Mouse (Mus musculus) left cerebral cortex, adult 2 months (tissue): ENCODE measurements around the gene Txnl4b. TPM values are rescaled to one million over a fixed set of nuclear protein-coding genes. Genes with fewer than 3 reads are reported as not detected.

Experiments used
- DNase-seq, 2 experiments: peaks; one replicate each; pipeline ENCODE4 v3.0.0; 2021 to 2022; ENCODE audit warnings: low spot score in 2 of 2, mixed read lengths in 1 of 2; ENCODE audit errors: extremely low spot score in 1 of 2
- H3K27ac ChIP-seq: fragments of 200-600 bp; 2 replicates; pipeline ENCODE4 v1.8.1; 2022
- H3K4me3 ChIP-seq: fragments of 200-600 bp; 2 replicates; pipeline ENCODE4 v1.8.1; 2022
- CTCF ChIP-seq: fragments of 200-600 bp; IDR thresholded peaks from 2 replicates; pipeline ENCODE4 v1.8.1; 2022; ENCODE audit warnings: antibody characterized with exemption, mild to moderate bottlenecking, moderate library complexity
- intact Hi-C: fragments of 180-260 bp; cut with DNase I; formaldehyde crosslinking; loops from one replicate; pipeline ENCODE4 v1.15.1; 2025
- total RNA-seq, 2 experiments: library from RNA; stranded (reverse); gene quantifications; 2 replicates each; pipeline ENCODE4 v1.2.3; 2021

The Txnl4b gene
- total RNA-seq, 2 experiments from 2014 or later, result 14.8 to 16.2 TPM

DNA sequence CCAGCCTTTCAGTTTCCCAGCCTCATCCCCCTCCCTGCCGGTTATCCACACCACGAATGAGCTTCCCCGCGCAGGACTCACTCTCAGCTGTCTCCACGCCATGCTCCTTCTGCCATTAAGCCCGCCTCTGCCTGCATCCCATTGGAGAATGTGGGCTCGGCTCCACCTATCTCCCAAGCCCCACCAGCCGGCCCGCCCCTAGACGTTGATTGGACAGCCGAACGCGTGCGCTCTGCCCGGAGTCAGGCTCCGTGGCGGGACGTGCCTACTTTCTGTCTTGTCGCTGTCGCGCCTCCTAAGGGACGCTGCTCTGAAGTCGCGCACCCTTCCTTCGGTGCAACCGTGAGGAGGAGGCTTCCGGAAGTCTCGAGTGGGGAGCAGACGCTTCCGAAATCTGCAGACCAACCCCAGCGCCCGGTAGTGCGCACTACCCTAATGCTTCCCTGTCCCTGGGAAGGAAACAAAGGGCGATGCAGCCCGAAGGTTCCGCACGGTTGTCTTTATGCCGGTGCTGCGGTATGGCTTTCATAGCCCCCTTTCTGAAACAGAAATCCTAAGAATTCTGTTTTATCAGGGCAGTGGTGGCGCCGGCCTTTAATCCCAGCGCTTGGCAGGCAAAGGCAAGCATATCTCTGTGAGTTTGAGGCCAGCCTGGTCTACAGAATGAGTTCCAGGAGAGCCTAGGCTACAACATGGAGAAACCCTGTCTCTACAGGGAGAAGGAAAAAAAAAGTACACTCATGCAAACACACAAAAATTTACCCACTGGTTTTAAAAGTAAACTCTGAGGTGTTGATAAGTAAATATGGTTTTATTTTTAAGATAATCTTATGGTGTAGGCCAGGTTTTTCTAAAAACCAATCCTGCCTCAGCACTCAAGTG lies 42.8 kb downstream of the Txnl4b start, which contains the start of gene Dhodh:
Gene Dhodh, minus strand, starts transcription at position 403 of the 882 bp plus-strand sequence.
- intact Hi-C loops, result loop anchor here (1.0 to 2.0 kb wide), 4 partner anchors 43 to 170 kb away; partner anchors contain the start of genes Ap1g1, Dhx38, Ist1 and Txnl4b
- TF ChIP-seq CTCF, result no peak; the same call in 1 of the 2 replicates
- H3K4me3 ChIP-seq, result peak within 1 kb of the TSS; percentile 72
- DNase-seq, result peak; percentile 97
- H3K27ac ChIP-seq, result peak within 1 kb of the TSS; percentile 90

DNA sequence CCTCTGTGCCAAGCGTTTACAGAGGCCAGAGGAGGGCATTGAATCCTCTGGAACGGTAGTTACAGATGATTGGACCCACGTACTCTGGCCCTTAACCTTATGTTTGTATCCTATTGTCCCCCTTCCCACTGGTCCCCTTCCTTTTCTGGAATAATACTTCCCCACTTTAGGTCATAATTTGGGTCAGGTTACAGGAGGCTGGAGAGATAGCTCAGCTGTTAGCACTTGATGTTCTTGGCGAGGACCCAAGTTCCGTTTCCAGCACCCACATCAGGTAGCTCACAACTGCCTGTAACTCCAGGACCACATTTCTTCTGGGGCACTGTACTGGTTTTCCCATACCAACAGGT lies 43.4 kb downstream of the Txnl4b start:
- peak overlapping the region; percentile 90 for H3K27ac ChIP-seq
- no peak for DNase-seq
- TF ChIP-seq CTCF, result no peak
- intact Hi-C loops, result loop anchor here (2.0 kb wide), 1 partner anchor 84 kb away; the partner anchor contains the start of gene Ist1
- peak overlapping the region; percentile 72 for H3K4me3 ChIP-seq

DNA sequence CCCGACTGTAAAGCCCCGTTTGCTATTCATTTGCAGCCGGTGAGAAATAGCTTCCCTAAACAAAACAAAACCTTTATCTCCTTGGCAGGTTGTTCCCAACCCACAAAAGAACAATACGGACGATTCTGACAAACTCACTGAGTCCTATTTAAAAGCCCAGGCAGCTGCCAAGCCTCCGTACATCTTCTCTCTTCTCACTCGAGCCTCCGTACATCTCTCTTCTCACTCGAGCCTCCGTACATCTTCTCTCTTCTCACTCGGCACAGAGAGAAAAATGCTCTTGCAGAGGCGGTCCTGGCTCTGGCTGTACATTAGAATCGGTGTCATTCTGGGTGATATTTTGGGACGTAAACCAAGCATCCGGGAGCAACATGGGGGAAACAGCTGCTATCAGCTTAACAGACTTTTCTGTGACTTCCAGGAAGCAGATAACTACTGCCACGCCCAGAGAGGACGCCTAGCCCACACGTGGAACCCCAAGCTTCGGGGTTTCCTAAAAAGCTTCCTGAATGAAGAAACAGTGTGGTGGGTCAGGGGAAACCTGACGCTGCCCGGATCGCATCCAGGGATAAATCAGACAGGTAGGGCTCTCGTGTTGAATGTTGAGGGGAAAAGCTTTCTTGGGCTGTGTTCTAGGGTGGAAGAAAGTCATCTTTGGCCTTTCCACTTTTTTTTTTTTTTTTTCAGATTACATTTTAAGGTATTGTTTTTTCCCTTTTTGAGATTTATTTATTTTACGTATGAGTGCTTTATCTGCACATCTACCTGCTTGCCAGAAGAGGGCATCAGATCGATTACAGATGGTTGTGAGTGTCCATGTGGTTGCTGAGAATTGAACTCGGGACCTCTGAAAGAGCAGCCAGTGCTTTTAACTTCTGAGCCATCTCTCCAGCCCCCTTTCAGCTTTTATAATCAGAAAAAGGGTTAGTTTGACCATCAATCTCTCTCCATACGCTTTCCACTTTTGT lies 48.8 kb downstream of the Txnl4b start, which contains the start of gene Pkd1l3:
Gene Pkd1l3, plus strand, starts transcription at position 275 of the 968 bp plus-strand sequence.
- no peak for DNase-seq
- intact Hi-C loops, result no loop called here
- H3K4me3 ChIP-seq, result peak within 1 kb of the TSS; percentile 20
- no peak within 1 kb of the TSS for H3K27ac ChIP-seq
- peak; percentile 45 for TF ChIP-seq CTCF

DNA sequence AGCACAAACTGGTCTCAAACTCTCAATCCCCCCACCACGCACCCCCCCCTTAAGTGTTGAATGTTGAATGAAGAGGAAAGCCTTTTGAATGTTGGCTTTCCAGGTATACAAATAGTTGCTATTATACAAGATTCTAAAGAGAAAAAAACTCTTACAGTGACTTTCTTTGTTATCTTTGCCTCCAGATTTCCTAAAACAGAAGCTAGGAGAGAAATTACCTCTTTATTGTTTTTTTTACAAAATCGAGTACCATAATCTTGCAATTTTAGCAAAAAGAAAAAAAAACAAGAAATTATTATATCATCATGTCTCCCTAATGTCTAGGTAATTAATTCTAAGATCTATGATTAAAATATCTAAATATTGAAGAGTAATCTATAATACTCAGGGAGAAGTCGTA lies 49.9 kb downstream of the Txnl4b start:
- DNase-seq, result no peak
- TF ChIP-seq CTCF, result no peak
- H3K4me3 ChIP-seq, result no peak overlapping the region
- no peak overlapping the region for H3K27ac ChIP-seq
- intact Hi-C loops, result no loop called here

Other genes with a start within 250 kb of the Txnl4b start
- under 1 TPM; 0.32 to 0.42 TPM for gene Pmfbp1, start 71.9 kb upstream of the Txnl4b start, total RNA-seq
- 10 to 100 TPM; 31.0 to 31.1 TPM for gene Dhx38, start within 50 bp of the Txnl4b start, total RNA-seq
- not detected for gene Hp, start 13.3 kb downstream of the Txnl4b start, total RNA-seq
- gene Dhodh, start 42.8 kb downstream of the Txnl4b start, total RNA-seq, result 10 to 100 TPM; 14.0 to 18.6 TPM
- gene Pkd1l3, start 48.6 kb downstream of the Txnl4b start, total RNA-seq, result under 1 TPM; 0.68 to 0.91 TPM
- 10 to 100 TPM; 70.0 to 72.1 TPM for gene Ist1, start 127.4 kb downstream of the Txnl4b start, total RNA-seq
- gene Zfp821, start 139.7 kb downstream of the Txnl4b start, total RNA-seq, result 10 to 100 TPM; 41.7 to 46.5 TPM
- gene Atxn1l, start 171.8 kb downstream of the Txnl4b start, total RNA-seq, result 10 to 100 TPM; 34.8 to 39.1 TPM
- gene Ap1g1, start 212.7 kb downstream of the Txnl4b start, total RNA-seq, result 10 to 100 TPM; 80.8 to 85.0 TPM